Mouse (Mus musculus) thymus, adult 2 months (tissue): Measurements from ENCODE around the gene Mfsd14b. TPM values are rescaled to one million over a fixed set of nuclear protein-coding genes. Genes with fewer than 3 reads are reported as not detected.

Experiments
- DNase-seq: peaks from one replicate; pipeline ENCODE4 v3.0.0; 2021
- H3K27ac ChIP-seq: fragments of 200-500 bp; 2 replicates; pipeline ENCODE4 v1.5.1; 2012; ENCODE audit warnings: low read length, control low read depth; ENCODE audit not compliant: control insufficient read depth, insufficient read depth
- H3K27me3 ChIP-seq: fragments of 200-500 bp; 2 replicates; pipeline ENCODE4 v1.6.1; 2012; ENCODE audit warnings: mild to moderate bottlenecking, low read length, moderate library complexity, mixed read lengths; ENCODE audit not compliant: control insufficient read depth, insufficient read depth
- H3K36me3 ChIP-seq: fragments of 200-500 bp; 2 replicates; pipeline ENCODE4 v1.6.1; 2012; ENCODE audit warnings: mild to moderate bottlenecking, low read length, moderate library complexity; ENCODE audit not compliant: control insufficient read depth, insufficient read depth
- H3K4me1 ChIP-seq: fragments of 200-500 bp; replicated peaks from 2 replicates; pipeline ENCODE4 v1.6.1; 2012; ENCODE audit warnings: low read length; ENCODE audit not compliant: control insufficient read depth, insufficient read depth
- H3K4me3 ChIP-seq: fragments of 200-500 bp; 2 replicates; pipeline ENCODE4 v1.5.1; 2012; ENCODE audit warnings: mild to moderate bottlenecking, low read length, control low read depth, moderate library complexity; ENCODE audit not compliant: control insufficient read depth, insufficient read depth
- CTCF ChIP-seq: fragments of 200-500 bp; IDR thresholded peaks from 2 replicates; pipeline ENCODE4 v1.5.1; 2012; ENCODE audit warnings: mild to moderate bottlenecking, control low read depth, low read length, moderate library complexity, borderline replicate concordance; ENCODE audit not compliant: control insufficient read depth, poor library complexity, insufficient read depth; ENCODE audit errors: extremely low read depth
- POLR2A ChIP-seq: fragments of 200-500 bp; IDR thresholded peaks from 2 replicates; pipeline ENCODE4 v1.6.1; 2012; ENCODE audit warnings: mild to moderate bottlenecking, low read length, control low read depth, moderate library complexity; ENCODE audit not compliant: control insufficient read depth, poor library complexity, insufficient read depth; ENCODE audit errors: extremely low read depth
- WGBS: fragments of 180-500 bp; shearing (Covaris S2); methylation state at CpG from one replicate; pipeline ENCODE4 v1.1.7; 2018; 5-methylcytosine and 5-hydroxymethylcytosine counted together
- polyA plus RNA-seq: library from polyadenylated mRNA; depleted of rRNA; stranded (reverse); fragments of >200 nt; gene quantifications from 2 replicates; pipeline ENCODE4 v1.2.3, GENCODE M21; 2012; rRNA removed

Gene Mfsd14b
- 17.9 and 19.5 TPM in 2 replicates for polyA plus RNA-seq

DNA sequence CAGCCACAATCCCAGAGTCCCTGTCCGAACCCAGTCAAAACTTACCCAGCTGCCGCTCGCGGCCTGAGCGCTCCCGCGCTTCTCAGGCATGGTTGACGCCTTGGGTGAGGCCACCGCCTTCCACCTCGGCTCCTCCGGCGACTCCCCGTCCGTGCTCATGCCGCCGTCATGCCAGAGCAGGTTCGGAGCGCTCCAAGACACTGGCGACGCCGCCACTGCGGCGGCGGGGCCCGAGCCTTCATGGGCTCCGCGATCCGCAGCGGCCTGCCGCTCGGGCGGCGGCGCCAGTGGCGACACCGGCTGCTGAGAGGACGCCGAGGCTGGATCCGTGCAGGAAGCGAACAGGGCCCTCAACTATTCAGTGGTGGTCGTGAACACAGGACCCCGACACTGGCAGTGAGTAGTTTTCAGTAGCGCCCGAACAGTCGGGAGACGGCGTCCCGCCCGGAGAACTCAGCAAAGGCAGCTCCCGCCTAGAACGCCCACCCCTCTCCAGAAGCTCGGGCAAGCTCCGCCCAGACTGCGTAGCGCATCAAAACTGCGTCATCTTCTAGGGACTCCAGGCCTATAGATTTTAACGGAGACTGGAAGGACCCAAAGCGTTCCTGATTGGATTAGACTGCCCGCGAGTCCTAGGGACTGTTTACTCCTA, at the start of gene Mfsd14b:
TSS of gene Mfsd14b (minus strand) at position 517 of the 652 bp plus-strand sequence.
- DNase-seq: peak; percentile 87
- H3K27me3 ChIP-seq: no peaks in the 10 kb centered on the region
- peak within 1 kb of the TSS; percentile 85 for H3K4me3 ChIP-seq
- H3K4me1 ChIP-seq: no peaks in the 10 kb centered on the region; the same call in 1 of the 2 replicates
- WGBS: under 1% methylated on average over 60 of the region's 60 CpGs
- peak within 1 kb of the TSS; percentile 41; the same call in 1 of the 2 replicates for H3K27ac ChIP-seq
- no peaks in the 10 kb centered on the region for H3K36me3 ChIP-seq
- TF ChIP-seq CTCF (no peak), POLR2A (peak; percentile 68; the same call in 1 of the 2 replicates)

DNA sequence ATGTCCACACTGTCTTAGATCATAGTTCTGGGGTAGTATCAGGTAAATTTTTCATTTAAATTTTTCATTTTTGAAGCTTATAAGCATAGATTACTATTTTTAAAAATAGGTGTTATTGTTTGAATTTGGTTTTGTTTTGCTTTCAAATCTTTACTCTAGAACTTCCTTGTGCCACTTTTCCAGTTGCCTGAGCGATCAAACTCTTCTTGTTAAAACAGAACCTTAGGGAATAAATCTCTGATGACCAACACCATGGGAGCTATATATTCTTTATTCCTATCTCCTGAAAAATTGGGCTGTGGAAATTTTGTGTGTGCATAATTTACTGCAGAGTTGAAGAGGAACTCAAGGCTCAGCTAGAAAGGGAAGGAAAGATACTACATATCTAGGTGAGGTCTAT, 37.2 kb upstream of the Mfsd14b start, which contains the start of gene Olfr466:
TSS of gene Olfr466 (plus strand) at position 301 of the 400 bp plus-strand sequence.
- no peak for DNase-seq
- TF ChIP-seq POLR2A: no peak
- TF ChIP-seq CTCF: no peak
- WGBS: 82% methylated on average over 1 of the region's 1 CpGs

DNA sequence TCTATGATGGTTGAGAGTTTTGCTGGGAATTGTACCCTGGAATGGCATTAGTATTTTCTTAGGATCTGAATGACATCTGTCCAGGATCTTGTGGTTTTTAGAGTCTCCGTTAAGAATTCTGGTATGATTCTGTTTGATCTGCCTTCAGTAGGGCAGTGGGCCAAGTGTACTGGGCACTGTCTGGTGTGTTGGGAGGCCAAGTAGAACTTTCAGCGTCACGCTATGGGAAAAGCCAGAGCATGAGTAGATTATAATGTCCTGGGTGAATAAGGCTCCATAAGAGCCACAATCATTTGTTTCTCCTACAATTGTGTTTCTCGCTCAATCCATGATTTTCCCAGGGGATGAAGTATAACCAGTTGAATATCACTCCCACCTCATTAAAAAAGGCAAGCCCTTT, 25.0 kb upstream of the Mfsd14b start, which contains the start of gene Olfr465-ps1:
TSS of gene Olfr465-ps1 (plus strand) at position 301 of the 400 bp plus-strand sequence.
- H3K27me3 ChIP-seq: no peaks in the 10 kb centered on the region
- H3K27ac ChIP-seq: no peak within 1 kb of the TSS
- TF ChIP-seq CTCF (no peak), POLR2A (no peak)
- no peaks in the 10 kb centered on the region for H3K4me1 ChIP-seq
- WGBS: 87% methylated on average over 4 of the region's 4 CpGs
- no peaks in the 10 kb centered on the region for H3K36me3 ChIP-seq
- no peak for DNase-seq
- no peak within 1 kb of the TSS for H3K4me3 ChIP-seq

More for the DNA sequence above, 37.2 kb upstream of the Mfsd14b start, which contains the start of gene Olfr466:
- H3K4me1 ChIP-seq: no peaks in the 10 kb centered on the region
- no peak within 1 kb of the TSS for H3K4me3 ChIP-seq
- no peaks in the 10 kb centered on the region for H3K27me3 ChIP-seq
- H3K36me3 ChIP-seq: no peaks in the 10 kb centered on the region
- H3K27ac ChIP-seq: no peak within 1 kb of the TSS

DNA sequence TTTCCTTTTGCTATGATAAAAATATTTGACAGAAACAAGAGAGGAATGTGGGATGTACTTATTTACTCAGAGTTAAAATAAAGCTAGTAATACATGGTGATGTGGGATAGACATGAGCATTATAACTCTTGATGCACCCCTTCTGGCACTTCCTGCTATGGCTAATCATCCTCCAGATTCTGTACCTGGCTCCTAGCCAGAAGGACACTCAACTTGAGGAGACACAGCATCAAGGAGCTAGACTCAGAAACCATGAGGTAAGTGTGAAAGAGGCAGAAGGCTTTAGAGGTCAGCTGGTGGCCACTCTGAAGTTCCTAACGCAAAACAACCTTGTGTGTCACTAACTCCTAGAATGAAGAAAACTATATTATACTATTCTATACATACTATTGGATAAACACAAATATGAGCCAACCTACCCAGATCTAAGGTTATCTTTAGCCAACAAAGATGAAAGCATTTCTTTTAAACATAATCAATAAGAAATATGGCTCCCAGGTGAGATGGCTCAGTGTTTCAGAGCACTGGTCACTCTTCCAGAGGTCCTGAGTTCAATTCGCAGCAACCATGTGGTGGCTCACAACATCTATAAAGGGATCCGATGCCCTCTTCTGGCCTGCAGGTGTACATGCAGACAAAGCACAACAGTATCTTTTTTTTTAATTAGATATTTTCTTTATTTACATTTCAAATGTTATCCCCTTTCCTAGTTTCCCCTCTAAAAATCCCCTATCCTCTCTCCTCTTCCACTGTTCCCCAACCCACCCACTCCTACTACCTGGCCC, 14.5 kb upstream of the Mfsd14b start:
- DNase-seq: no peak
- TF ChIP-seq POLR2A (no peak), CTCF (no peak)
- Histone ChIP-seq H3K36me3 (no peaks in the 10 kb centered on the region), H3K27me3 (no peaks in the 10 kb centered on the region), H3K4me1 (no peaks in the 10 kb centered on the region), H3K27ac (no peak overlapping the region), H3K4me3 (no peak overlapping the region)
- WGBS: 51% methylated on average over 3 of the region's 3 CpGs

DNA sequence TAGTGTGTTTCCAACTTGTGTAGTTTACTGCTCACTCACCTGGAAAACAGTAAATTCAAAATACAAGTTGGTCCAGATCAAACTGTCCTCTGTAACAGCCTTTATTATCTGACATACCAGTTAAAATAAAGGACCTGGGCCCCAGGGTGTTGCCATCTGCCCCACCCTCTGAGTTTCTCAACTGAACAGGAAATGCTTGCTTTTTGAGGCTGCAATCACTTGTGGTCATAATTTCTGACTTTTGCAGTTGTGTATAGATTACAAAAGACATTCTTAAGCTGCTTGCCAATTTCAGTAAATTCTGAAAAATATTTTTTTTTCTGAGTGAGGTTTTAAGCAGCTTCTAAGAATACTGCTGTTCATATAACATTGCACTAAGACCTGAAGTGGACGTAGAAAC, 9.3 kb upstream of the Mfsd14b start:
- no peak overlapping the region for H3K27ac ChIP-seq
- no peaks in the 10 kb centered on the region for H3K4me1 ChIP-seq
- H3K36me3 ChIP-seq: no peaks in the 10 kb centered on the region
- WGBS: 83% methylated on average over 1 of the region's 1 CpGs
- TF ChIP-seq CTCF: no peak
- TF ChIP-seq POLR2A: no peak
- H3K27me3 ChIP-seq: no peaks in the 10 kb centered on the region
- no peak for DNase-seq
- H3K4me3 ChIP-seq: no peak overlapping the region

DNA sequence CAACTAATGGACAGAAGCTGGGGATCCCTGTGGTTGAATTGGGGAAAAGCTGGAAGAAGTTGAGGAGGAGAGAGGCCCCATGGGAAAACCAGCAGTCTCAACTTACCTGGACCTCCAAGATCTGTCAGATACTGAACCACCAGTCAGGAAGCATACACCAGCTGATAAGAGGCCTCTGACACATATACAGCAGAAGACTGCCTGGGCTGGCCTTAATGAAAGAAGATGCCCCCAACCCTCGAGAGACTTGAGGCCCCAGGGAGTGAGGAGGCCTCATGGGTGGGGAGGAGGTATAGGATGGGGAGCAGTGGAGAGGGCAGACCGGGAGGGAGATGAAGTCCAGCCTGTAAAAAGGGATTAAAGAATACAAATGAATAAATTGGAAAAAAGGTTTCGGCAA, 8.2 kb upstream of the Mfsd14b start:
- H3K27me3 ChIP-seq: no peaks in the 10 kb centered on the region
- H3K4me3 ChIP-seq: no peak overlapping the region
- no peak overlapping the region for H3K27ac ChIP-seq
- no peak for DNase-seq
- 79% methylated on average over 3 of the region's 3 CpGs for WGBS
- no peaks in the 10 kb centered on the region for H3K36me3 ChIP-seq
- no peaks in the 10 kb centered on the region for H3K4me1 ChIP-seq
- TF ChIP-seq CTCF (no peak), POLR2A (no peak)
